Mouse (Mus musculus) heart, postnatal 4 days (tissue): Measurements from ENCODE around the gene Vrtn. TPM values are rescaled to one million over a fixed set of nuclear protein-coding genes. Genes with fewer than 3 reads are reported as not detected.

Source experiments
- DNase-seq: peaks from one replicate; pipeline ENCODE4 v3.0.0; 2021
- total RNA-seq, 2 experiments: library from RNA; stranded (reverse); gene quantifications; 2 replicates each; pipeline ENCODE4 v1.2.3; 2021

Vrtn gene
- total RNA-seq, 2 experiments from 2014 or later, result not detected

DNA sequence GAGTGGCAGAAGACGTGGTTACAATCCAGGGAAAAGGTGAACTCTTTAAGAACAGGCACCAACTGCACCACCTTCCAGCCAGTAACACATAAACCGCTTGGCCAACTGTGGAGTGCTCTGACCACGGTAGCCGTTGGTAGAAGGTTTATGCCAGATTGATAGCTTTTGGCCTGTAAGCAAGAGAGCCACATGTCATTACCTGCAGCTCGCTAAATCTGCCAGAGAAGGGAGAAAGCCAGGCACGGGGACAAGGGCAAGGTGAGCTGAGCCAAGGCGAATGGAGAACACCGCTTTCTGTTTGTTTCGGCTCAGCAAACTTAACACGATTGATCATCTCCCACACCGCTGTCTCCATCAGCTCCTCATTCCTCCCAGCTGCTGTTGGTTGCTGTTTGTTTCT, 48.2 kb downstream of the Vrtn start:
- DNase-seq, result no peak

DNA sequence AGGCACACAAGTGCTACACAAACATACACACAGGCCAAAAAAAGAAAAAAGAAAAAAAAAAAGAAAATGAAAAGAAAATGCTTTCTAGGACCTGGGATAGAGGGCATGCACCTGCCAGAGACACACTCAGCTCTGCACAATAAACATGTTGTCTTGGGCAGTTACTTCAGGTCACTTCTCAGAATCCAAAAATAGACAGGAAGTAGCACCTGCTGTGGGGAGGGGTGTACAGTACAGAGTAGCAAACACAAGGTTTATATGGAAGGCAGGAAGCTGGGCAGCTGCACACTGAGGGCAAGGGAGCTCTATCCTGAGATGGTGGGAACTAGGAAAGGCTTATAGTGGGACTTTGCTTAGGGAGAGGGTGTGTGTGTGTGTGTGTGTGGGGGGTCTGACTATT, 50.5 kb downstream of the Vrtn start:
- DNase-seq, result no peak

DNA sequence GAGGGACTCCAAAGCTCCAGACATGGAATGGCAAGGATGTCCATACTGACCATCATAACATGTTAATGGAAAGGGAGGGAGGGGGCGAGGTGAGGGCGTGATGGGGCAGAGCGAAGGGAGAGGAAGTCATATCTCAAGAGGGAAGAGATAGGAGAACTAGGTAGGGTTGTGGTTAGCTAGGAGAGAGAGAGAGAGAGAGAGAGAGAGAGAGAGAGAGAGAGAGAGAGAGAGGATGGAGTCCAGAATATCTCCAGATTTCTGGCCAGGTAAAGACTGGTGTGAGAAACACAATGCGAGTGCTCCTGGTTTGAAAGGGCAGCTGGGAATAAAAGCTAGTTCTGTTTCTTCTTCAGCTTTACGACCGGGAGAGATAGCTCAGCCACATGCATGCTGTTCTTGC, 51.3 kb downstream of the Vrtn start:
- no peak for DNase-seq

DNA sequence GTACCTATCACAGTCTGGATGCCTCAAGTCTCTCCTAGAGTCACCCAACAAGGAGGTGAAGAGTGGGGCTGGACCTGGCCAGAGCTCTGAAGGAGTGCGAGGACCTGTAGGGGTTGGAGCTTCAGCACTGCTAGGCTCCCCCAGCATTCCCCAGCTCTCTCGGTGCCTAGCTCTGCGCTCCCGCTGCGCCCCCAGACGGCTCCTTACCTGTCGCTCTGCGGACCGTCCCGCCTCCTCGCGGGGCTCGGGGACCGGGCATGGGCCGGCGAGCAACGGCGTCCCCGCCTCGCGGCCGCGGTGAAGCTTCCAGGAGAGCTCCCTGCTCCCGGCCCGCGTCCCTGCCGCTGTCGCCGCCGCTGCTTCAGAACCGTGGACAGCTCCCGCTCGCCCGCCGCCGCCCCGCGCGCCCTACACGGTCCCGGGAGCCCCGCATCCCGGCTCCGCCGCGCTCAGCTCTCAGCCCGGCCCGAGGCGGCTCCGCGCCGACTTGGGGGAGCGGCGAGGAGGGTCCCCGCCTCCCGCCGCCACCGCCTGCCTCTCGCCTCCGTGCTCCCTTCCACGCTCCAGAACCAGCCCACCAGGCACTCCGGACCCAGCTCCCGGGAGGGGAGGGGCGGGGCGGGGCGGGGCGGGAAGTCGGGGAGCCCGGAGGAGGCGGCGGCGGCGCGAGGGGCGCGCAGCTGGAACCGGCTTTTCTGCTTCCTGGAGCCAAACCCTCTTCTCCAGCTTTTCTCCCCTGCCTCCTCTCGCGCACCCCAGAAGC, 57.7 kb downstream of the Vrtn start, which contains the start of gene Syndig1l:
TSS of gene Syndig1l (minus strand) at position 513 of the 763 bp plus-strand sequence.
- peak; percentile 90 for DNase-seq

Other genes starting within 250 kb of the Vrtn start
- gene Entpd5, start 232.0 kb upstream of the Vrtn start, total RNA-seq, result 10 to 100 TPM; 45.8 to 46.0 TPM
- 1 to 10 TPM; 2.5 to 3.0 TPM for gene Bbof1, start 231.9 kb upstream of the Vrtn start, total RNA-seq
- gene Rnf113a2, start 223.8 kb upstream of the Vrtn start, total RNA-seq, result 10 to 100 TPM; 11.3 to 13.5 TPM
- gene Aldh6a1, start 190.0 kb upstream of the Vrtn start, total RNA-seq, result 10 to 100 TPM; 44.4 to 46.2 TPM
- gene Lin52, start 189.6 kb upstream of the Vrtn start, total RNA-seq, result 1 to 10 TPM; 7.2 to 7.9 TPM
- gene Vsx2, start 71.3 kb upstream of the Vrtn start, total RNA-seq, result not detected
- gene Abcd4, start 23.6 kb upstream of the Vrtn start, total RNA-seq, result 1 to 10 TPM; 5.8 to 6.0 TPM
- not detected for gene Syndig1l, start 57.8 kb downstream of the Vrtn start, total RNA-seq
- 10 to 100 TPM; 42.6 to 45.3 TPM for gene Npc2, start 132.1 kb downstream of the Vrtn start, total RNA-seq
- gene Isca2, start 132.2 kb downstream of the Vrtn start, total RNA-seq, result 10 to 100 TPM; 72.9 to 75.3 TPM
- gene Ltbp2, start 235.5 kb downstream of the Vrtn start, total RNA-seq, result 1 to 10 TPM; 7.6 to 8.9 TPM